ENCODE assay signal across 18 mouse cellular contexts in the genomic region with DNA sequence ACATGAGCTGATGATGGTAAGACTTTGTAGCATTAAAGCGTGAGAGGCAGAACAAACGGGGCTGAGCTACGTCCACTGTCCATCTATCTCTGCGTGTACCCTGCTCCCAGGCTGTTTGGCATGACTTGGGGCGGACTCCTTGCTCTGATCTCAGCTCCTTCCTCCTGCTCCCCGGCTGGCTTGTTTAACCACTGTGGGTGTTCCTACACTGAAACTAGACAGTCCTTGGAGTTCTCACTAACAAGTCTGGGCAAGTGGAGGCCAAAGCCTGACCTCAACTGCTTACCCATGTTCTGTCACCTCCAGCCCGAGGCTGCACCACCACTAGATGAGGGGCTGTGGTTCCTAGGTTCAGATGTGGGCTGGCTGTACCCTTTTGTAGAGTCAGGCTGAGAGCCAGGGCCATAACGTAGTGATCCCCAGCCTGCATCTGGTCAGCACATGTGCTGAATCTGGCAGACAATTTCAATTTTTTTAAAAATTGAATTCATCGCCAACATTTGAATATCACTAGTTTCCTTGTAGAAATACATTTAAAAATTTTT. TPM values are rescaled to one million over a fixed set of nuclear protein-coding genes. Genes with fewer than 3 reads are reported as not detected.
DNase-seq lines count a peak whose midpoint lies in the region; ATAC-seq lines count a peak whose summit lies in the region.
"Had no signal": no experiment of that assay in that cellular context is flagged by ENCODE, and none has a peak within 500 bp of the region (broad histone marks: within the 10 kb centered on the region; RNA-seq: fewer than 3 reads in every experiment).

No protein-coding gene starts in this region.

- no peak overlapping the region for H3K4me3 ChIP-seq in heart, embryonic 12.5 days
- H3K4me3 ChIP-seq in embryonic facial prominence, embryonic 13.5 days, result no peak overlapping the region
- H3K4me3 ChIP-seq in stomach, embryonic 15.5 days (replicated peaks), result no peak overlapping the region
- no peak overlapping the region for H3K4me3 ChIP-seq in forebrain, embryonic 12.5 days (replicated peaks)
- H3K4me3 ChIP-seq: hindbrain, embryonic 12.5 days; limb, embryonic 12.5 days; midbrain, embryonic 12.5 days had no signal

- H3K4me2 ChIP-seq in heart, embryonic 12.5 days, result no peak overlapping the region
- H3K4me2 ChIP-seq in embryonic facial prominence, embryonic 13.5 days, result no peak overlapping the region
- no peak overlapping the region for H3K4me2 ChIP-seq in stomach, embryonic 15.5 days
- no peak overlapping the region for H3K4me2 ChIP-seq in forebrain, embryonic 12.5 days
- H3K4me2 ChIP-seq: hindbrain, embryonic 12.5 days; limb, embryonic 12.5 days; midbrain, embryonic 12.5 days had no signal

- H3K9me3 ChIP-seq in heart, embryonic 12.5 days (replicated peaks), result 0 out of 2 replicates have a peak, but pooled peaks cover 3% of the 10 kb centered on the region
- no peaks in the 10 kb centered on the region for H3K9me3 ChIP-seq in embryonic facial prominence, embryonic 13.5 days
- H3K9me3 ChIP-seq in stomach, embryonic 15.5 days, result no peaks in the 10 kb centered on the region
- H3K9me3 ChIP-seq in forebrain, embryonic 12.5 days, result no peaks in the 10 kb centered on the region
- H3K9me3 ChIP-seq: hindbrain, embryonic 12.5 days; limb, embryonic 12.5 days; midbrain, embryonic 12.5 days had no signal

- H3K36me3 ChIP-seq in heart, embryonic 12.5 days, result no peaks in the 10 kb centered on the region
- H3K36me3 ChIP-seq in embryonic facial prominence, embryonic 13.5 days, result no peaks in the 10 kb centered on the region
- no peaks in the 10 kb centered on the region for H3K36me3 ChIP-seq in stomach, embryonic 15.5 days
- H3K36me3 ChIP-seq in forebrain, embryonic 12.5 days (replicated peaks), result no peaks in the 10 kb centered on the region
- H3K36me3 ChIP-seq: hindbrain, embryonic 12.5 days; limb, embryonic 12.5 days; midbrain, embryonic 12.5 days had no signal

- H3K27me3 ChIP-seq in heart, embryonic 12.5 days (replicated peaks), result no peaks in the 10 kb centered on the region
- no peaks in the 10 kb centered on the region for H3K27me3 ChIP-seq in embryonic facial prominence, embryonic 13.5 days
- no peaks in the 10 kb centered on the region for H3K27me3 ChIP-seq in stomach, embryonic 15.5 days (replicated peaks)
- no peaks in the 10 kb centered on the region for H3K27me3 ChIP-seq in forebrain, embryonic 12.5 days
- H3K27me3 ChIP-seq: hindbrain, embryonic 12.5 days; limb, embryonic 12.5 days; midbrain, embryonic 12.5 days had no signal

- 83% methylated on average over 9 of the region's 9 CpGs for WGBS in heart, embryonic 12.5 days
- WGBS in embryonic facial prominence, embryonic 13.5 days, result 60% methylated on average over 9 of the region's 9 CpGs
- whole genome bisulfite sequencing in stomach, embryonic 15.5 days, result 58% methylated on average over 9 of the region's 9 CpGs
- 92% methylated on average over 9 of the region's 9 CpGs for WGBS in forebrain, embryonic 12.5 days

- no peak overlapping the region for H3K9ac ChIP-seq in heart, embryonic 12.5 days
- no peak overlapping the region for H3K9ac ChIP-seq in embryonic facial prominence, embryonic 13.5 days
- H3K9ac ChIP-seq in stomach, embryonic 15.5 days, result no peak overlapping the region
- H3K9ac ChIP-seq in forebrain, embryonic 12.5 days, result no peak overlapping the region
- H3K9ac ChIP-seq: hindbrain, embryonic 12.5 days; limb, embryonic 12.5 days; midbrain, embryonic 12.5 days had no signal

- peak; percentile 41 to 43 for DNase-seq in heart, postnatal 10 days
- peak; percentile 74 for DNase-seq in 3T3-L1 (ENCODE audit: low read depth, low spot score)
- no peak for DNase-seq in cerebellum, adult 8-10 months
- DNase-seq: kidney, adult 11 months; kidney, postnatal 36 days had no signal

- no peaks in the 10 kb centered on the region for H3K4me1 ChIP-seq in heart, embryonic 12.5 days (replicated peaks)
- peaks cover 21% of the 10 kb centered on the region for H3K4me1 ChIP-seq in embryonic facial prominence, embryonic 13.5 days
- H3K4me1 ChIP-seq in stomach, embryonic 15.5 days, result peaks cover 15% of the 10 kb centered on the region; the same call in 1 of the 2 replicates
- H3K4me1 ChIP-seq in forebrain, embryonic 12.5 days, result no peaks in the 10 kb centered on the region; the same call in 1 of the 2 replicates
- H3K4me1 ChIP-seq: hindbrain, embryonic 12.5 days; limb, embryonic 12.5 days; midbrain, embryonic 12.5 days had no signal

- H3K27ac ChIP-seq in heart, embryonic 12.5 days (ENCODE audit: poor library complexity, severe bottlenecking), result no peak overlapping the region
- no peak overlapping the region for H3K27ac ChIP-seq in embryonic facial prominence, embryonic 13.5 days
- H3K27ac ChIP-seq in stomach, embryonic 15.5 days, result peak overlapping the region; percentile 68
- H3K27ac ChIP-seq in forebrain, embryonic 12.5 days, result no peak overlapping the region
- H3K27ac ChIP-seq: hindbrain, embryonic 12.5 days; limb, embryonic 12.5 days; midbrain, embryonic 12.5 days had no signal

- ATAC-seq in heart, embryonic 12.5 days (ENCODE audit: insufficient number of reproducible peaks, low FRiP score), result no peak
- 0 out of 2 replicates have a peak, but pooled peaks have one; percentile 15 for ATAC-seq in embryonic facial prominence, embryonic 13.5 days (ENCODE audit: insufficient number of reproducible peaks, insufficient read depth, low FRiP score, low TSS enrichment, low read depth)
- no peak for ATAC-seq in stomach, embryonic 15.5 days (ENCODE audit: insufficient read depth, low FRiP score, low read depth)
- ATAC-seq in forebrain, embryonic 12.5 days (ENCODE audit: low FRiP score), result no peak

- intact Hi-C loops in heart, postnatal 10 days (cut with DNase I), result no loop called here

RNA-seq across cellular contexts. Expression of a gene that starts 25.8 kb away (rescaled TPM):
- total RNA-seq in heart, postnatal 10 days (2021), result 100 to 1,000 TPM; 210 to 229 TPM
- polyA plus RNA-seq in heart, embryonic 12.5 days (2016; fragmentation: Nextera tagmentation; extraction: Ambion mirVana), result 79.5 and 79.8 TPM in 2 replicates
- polyA plus RNA-seq in embryonic facial prominence, embryonic 13.5 days (2015; fragmentation: Nextera tagmentation; extraction: Ambion mirVana), result 39.7 and 40.0 TPM in 2 replicates
- 75.3 and 78.2 TPM in 2 replicates for polyA plus RNA-seq in stomach, embryonic 15.5 days (2015; fragmentation: Nextera tagmentation; extraction: Ambion mirVana)
- polyA plus RNA-seq in forebrain, embryonic 12.5 days (2016; fragmentation: Nextera tagmentation; extraction: Ambion mirVana), result 39.9 and 77.3 TPM in 2 replicates

RNA-seq across cellular contexts. Expression of a gene that starts 42.2 kb away (rescaled TPM):
- not detected for total RNA-seq in heart, postnatal 10 days (2021)
- polyA plus RNA-seq in heart, embryonic 12.5 days (2016; fragmentation: Nextera tagmentation; extraction: Ambion mirVana), result not detected in 2 replicates
- polyA plus RNA-seq in embryonic facial prominence, embryonic 13.5 days (2015; fragmentation: Nextera tagmentation; extraction: Ambion mirVana), result not detected in 2 replicates
- not detected in 2 replicates for polyA plus RNA-seq in stomach, embryonic 15.5 days (2015; fragmentation: Nextera tagmentation; extraction: Ambion mirVana)
- polyA plus RNA-seq in forebrain, embryonic 12.5 days (2016; fragmentation: Nextera tagmentation; extraction: Ambion mirVana), result not detected in 2 replicates
- total RNA-seq: adrenal gland, postnatal 4 days; heart, adult 8-10 months; layer of hippocampus, postnatal 25 days; MEL had no signal
- polyA plus RNA-seq: cortical plate, adult 2 months; frontal cortex, adult 2 months; hindbrain, embryonic 12.5 days; limb, embryonic 12.5 days; midbrain, embryonic 12.5 days had no signal

RNA-seq across cellular contexts. Expression of a gene that starts 59.3 kb away (rescaled TPM):
- not detected for total RNA-seq in heart, postnatal 10 days (2021)
- polyA plus RNA-seq in heart, embryonic 12.5 days (2016; fragmentation: Nextera tagmentation; extraction: Ambion mirVana), result not detected in 2 replicates
- polyA plus RNA-seq in embryonic facial prominence, embryonic 13.5 days (2015; fragmentation: Nextera tagmentation; extraction: Ambion mirVana), result 0.43 TPM in 1 of 2 replicates, not detected in the other
- not detected in 2 replicates for polyA plus RNA-seq in stomach, embryonic 15.5 days (2015; fragmentation: Nextera tagmentation; extraction: Ambion mirVana)
- not detected in 2 replicates for polyA plus RNA-seq in forebrain, embryonic 12.5 days (2016; fragmentation: Nextera tagmentation; extraction: Ambion mirVana)
- total RNA-seq: adrenal gland, postnatal 4 days; heart, adult 8-10 months; layer of hippocampus, postnatal 25 days; MEL had no signal
- polyA plus RNA-seq: cortical plate, adult 2 months; frontal cortex, adult 2 months; hindbrain, embryonic 12.5 days; limb, embryonic 12.5 days; midbrain, embryonic 12.5 days had no signal
